Mouse (Mus musculus) layer of hippocampus, adult 9-10 months (tissue): ENCODE data around the gene Arhgef3.

Experiments
- DNase-seq: peaks from one replicate; pipeline ENCODE4 v3.0.0; 2022; ENCODE audit warnings: low spot score

Arhgef3 gene

GRCm38 (mm10) chr14:27115275-27115660 is 569 bp downstream of the Arhgef3 start:
- no peak for DNase-seq

GRCm38 (mm10) chr14:27115991-27116390 is 1.3 kb downstream of the Arhgef3 start:
- DNase-seq = no peak

GRCm38 (mm10) chr14:27116577-27117165 is 2.0 kb downstream of the Arhgef3 start:
- no peak for DNase-seq

- DNase-seq = no peak
These were observed 3.8 kb downstream of the Arhgef3 start for GRCm38 (mm10) chr14:27118546-27118945.

- no peak for DNase-seq
These were observed 7.9 kb downstream of the Arhgef3 start for GRCm38 (mm10) chr14:27122646-27123045.

- no peak for DNase-seq
These were observed 8.8 kb downstream of the Arhgef3 start for GRCm38 (mm10) chr14:27123543-27123942.

- DNase-seq = no peak
These were observed 15.3 kb downstream of the Arhgef3 start for GRCm38 (mm10) chr14:27130031-27130430.

- DNase-seq = no peak
These were observed 16.0 kb downstream of the Arhgef3 start for GRCm38 (mm10) chr14:27130676-27131075.

- DNase-seq = no peak
These were observed 16.8 kb downstream of the Arhgef3 start for GRCm38 (mm10) chr14:27131521-27131920.

GRCm38 (mm10) chr14:27138891-27139290 is 24.2 kb downstream of the Arhgef3 start:
- DNase-seq = peak; percentile 21

- no peak for DNase-seq
These were observed 25.3 kb downstream of the Arhgef3 start for GRCm38 (mm10) chr14:27139968-27140367.

- DNase-seq = no peak
These were observed 26.8 kb downstream of the Arhgef3 start for GRCm38 (mm10) chr14:27141486-27141885.

- DNase-seq = no peak
These were observed 28.0 kb downstream of the Arhgef3 start for GRCm38 (mm10) chr14:27142680-27143079.

- no peak for DNase-seq
These were observed 30.7 kb downstream of the Arhgef3 start for GRCm38 (mm10) chr14:27145171-27146045.

GRCm38 (mm10) chr14:27147726-27148125 is 33.0 kb downstream of the Arhgef3 start:
- no peak for DNase-seq

GRCm38 (mm10) chr14:27149401-27149800 is 34.7 kb downstream of the Arhgef3 start:
- DNase-seq = no peak

- no peak for DNase-seq
These were observed 35.4 kb downstream of the Arhgef3 start for GRCm38 (mm10) chr14:27150011-27150640.

GRCm38 (mm10) chr14:27151432-27151831 is 36.7 kb downstream of the Arhgef3 start:
- no peak for DNase-seq

- DNase-seq = no peak
These were observed 40.4 kb downstream of the Arhgef3 start for GRCm38 (mm10) chr14:27155088-27155487.

GRCm38 (mm10) chr14:27156032-27156431 is 41.3 kb downstream of the Arhgef3 start:
- DNase-seq = no peak

GRCm38 (mm10) chr14:27158133-27158532 is 43.4 kb downstream of the Arhgef3 start:
- no peak for DNase-seq

GRCm38 (mm10) chr14:27158782-27159181 is 44.1 kb downstream of the Arhgef3 start:
- no peak for DNase-seq

GRCm38 (mm10) chr14:27160762-27161161 is 46.1 kb downstream of the Arhgef3 start:
- DNase-seq = no peak
